Mouse (Mus musculus) embryonic fibroblast, embryonic 13.5 days (primary cell): ENCODE results near the gene Babam2.

Experiments used
- CTCF ChIP-seq: IDR thresholded peaks from 2 replicates; pipeline ENCODE4 v1.5.1; 2011; ENCODE audit warnings: mild to moderate bottlenecking, control low read depth, low read length, moderate library complexity, borderline replicate concordance; ENCODE audit not compliant: insufficient read depth
- POLR2A ChIP-seq: IDR thresholded peaks from 2 replicates; pipeline ENCODE4 v1.6.1; 2011; ENCODE audit warnings: low read depth, mild to moderate bottlenecking, control low read depth, low read length, moderate library complexity

DNA sequence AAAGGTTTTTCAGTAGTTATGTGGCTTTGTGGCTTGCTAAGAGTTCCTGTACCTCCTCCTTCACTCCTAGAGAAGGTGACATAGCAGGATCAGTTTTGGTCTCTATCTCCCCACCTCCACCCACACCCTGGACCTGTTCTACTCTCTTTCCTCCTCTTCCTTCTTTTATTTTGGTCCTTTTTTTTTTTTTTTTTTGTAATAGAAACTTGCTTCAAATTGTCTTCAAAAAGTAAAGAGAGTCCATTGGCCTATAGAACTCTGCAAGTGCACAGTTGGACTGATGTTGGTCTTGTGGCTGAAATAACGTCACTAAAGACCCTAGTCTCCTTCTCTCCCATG is 114.1 kb downstream of the Babam2 start:
- TF ChIP-seq POLR2A (no peak), CTCF (no peak)
